Mouse (Mus musculus): ENCODE measurements around the gene Cmc2. TPM values are rescaled to one million over a fixed set of nuclear protein-coding genes. Genes with fewer than 3 reads are reported as not detected.
A peak's percentile ranks its signal among the peaks of the same experiment; 100 is the strongest.

Cmc2 gene
- polyA plus RNA-seq (2015; fragmentation: Nextera tagmentation; extraction: Ambion mirVana): 85.7 and 86.6 TPM in 2 replicates

GRCm38 (mm10) chr8:116921337-116922059 is at the start of gene Cmc2, which contains the start of gene Cenpn:
Gene Cmc2, minus strand, starts transcription at chr8:116921455.
Gene Cenpn, plus strand, starts transcription at chr8:116921730.
- ATAC-seq (ENCODE audit: borderline replicate concordance, extremely low read depth, low FRiP score, low TSS enrichment): peak; percentile 96
- Histone ChIP-seq H3K4me3 (peak within 1 kb of the TSS; percentile 85), H3K9ac (peak within 1 kb of the TSS; percentile 90), H3K4me2 (peak within 1 kb of the TSS; percentile 72), H3K9me3 (no peaks in the 10 kb centered on the region), H3K36me3 (peaks cover 9% of the 10 kb centered on the region; the same call in 1 of the 2 replicates), H3K4me1 (peaks cover 18% of the 10 kb centered on the region), H3K27ac (peak within 1 kb of the TSS; percentile 91), H3K27me3 (no peaks in the 10 kb centered on the region)
- WGBS: under 1% methylated on average over 57 of the region's 57 CpGs

GRCm38 (mm10) chr8:116969531-116969930 is 48.3 kb upstream of the Cmc2 start:
- 82% methylated on average over 6 of the region's 6 CpGs for WGBS
- Histone ChIP-seq H3K4me2 (no peak overlapping the region), H3K9me3 (no peaks in the 10 kb centered on the region), H3K9ac (no peak overlapping the region), H3K27me3 (no peaks in the 10 kb centered on the region), H3K4me3 (no peak overlapping the region), H3K27ac (no peak overlapping the region), H3K36me3 (no peaks in the 10 kb centered on the region), H3K4me1 (no peaks in the 10 kb centered on the region)
- no peak for ATAC-seq (ENCODE audit: borderline replicate concordance, extremely low read depth, low FRiP score, low TSS enrichment)

- Histone ChIP-seq H3K36me3 (peaks cover 51% of the 10 kb centered on the region), H3K27ac (no peak overlapping the region), H3K4me3 (no peak overlapping the region), H3K4me2 (no peak overlapping the region), H3K9me3 (no peaks in the 10 kb centered on the region), H3K27me3 (no peaks in the 10 kb centered on the region), H3K4me1 (peaks cover 17% of the 10 kb centered on the region), H3K9ac (no peak overlapping the region)
- 86% methylated on average over 9 of the region's 9 CpGs for WGBS
- no peak for ATAC-seq (ENCODE audit: borderline replicate concordance, extremely low read depth, low FRiP score, low TSS enrichment)
These were observed 33.2 kb upstream of the Cmc2 start for GRCm38 (mm10) chr8:116954415-116954814.

GRCm38 (mm10) chr8:116952428-116952827 is 31.2 kb upstream of the Cmc2 start:
- no peak overlapping the region for H3K4me2 ChIP-seq
- WGBS: 72% methylated on average over 8 of the region's 8 CpGs
- H3K27me3 ChIP-seq: no peaks in the 10 kb centered on the region
- H3K27ac ChIP-seq: peak overlapping the region; percentile 83
- H3K4me1 ChIP-seq: peaks cover 22% of the 10 kb centered on the region
- no peak overlapping the region for H3K9ac ChIP-seq
- no peak overlapping the region for H3K4me3 ChIP-seq
- no peak for ATAC-seq (ENCODE audit: borderline replicate concordance, extremely low read depth, low FRiP score, low TSS enrichment)
- peaks cover 38% of the 10 kb centered on the region for H3K36me3 ChIP-seq
- no peaks in the 10 kb centered on the region for H3K9me3 ChIP-seq

- Histone ChIP-seq H3K4me2 (no peak overlapping the region), H3K36me3 (peaks cover 31% of the 10 kb centered on the region), H3K27me3 (no peaks in the 10 kb centered on the region), H3K27ac (peak overlapping the region; percentile 83), H3K9ac (no peak overlapping the region), H3K4me3 (no peak overlapping the region), H3K4me1 (peaks cover 25% of the 10 kb centered on the region), H3K9me3 (no peaks in the 10 kb centered on the region)
- ATAC-seq (ENCODE audit: borderline replicate concordance, extremely low read depth, low FRiP score, low TSS enrichment): 0 out of 2 replicates have a peak, but pooled peaks have one; percentile 15
- WGBS: 72% methylated on average over 2 of the region's 2 CpGs
These were observed 30.5 kb upstream of the Cmc2 start for GRCm38 (mm10) chr8:116951778-116952177.

- peaks cover 27% of the 10 kb centered on the region for H3K36me3 ChIP-seq
- no peak overlapping the region for H3K4me3 ChIP-seq
- peak; percentile 79 for ATAC-seq (ENCODE audit: borderline replicate concordance, extremely low read depth, low FRiP score, low TSS enrichment)
- peaks cover 25% of the 10 kb centered on the region for H3K4me1 ChIP-seq
- H3K27ac ChIP-seq: peak overlapping the region; percentile 83
- WGBS: 29% methylated on average over 5 of the region's 5 CpGs
- no peak overlapping the region for H3K4me2 ChIP-seq
- H3K9ac ChIP-seq: no peak overlapping the region
- no peaks in the 10 kb centered on the region for H3K9me3 ChIP-seq
- no peaks in the 10 kb centered on the region for H3K27me3 ChIP-seq
These were observed 30.1 kb upstream of the Cmc2 start for GRCm38 (mm10) chr8:116951369-116951768.

- Histone ChIP-seq H3K4me1 (peaks cover 56% of the 10 kb centered on the region), H3K27me3 (no peaks in the 10 kb centered on the region), H3K4me3 (no peak overlapping the region), H3K9ac (no peak overlapping the region), H3K9me3 (no peaks in the 10 kb centered on the region), H3K4me2 (no peak overlapping the region), H3K36me3 (no peaks in the 10 kb centered on the region), H3K27ac (peak overlapping the region; percentile 52)
- no peak for ATAC-seq (ENCODE audit: borderline replicate concordance, extremely low read depth, low FRiP score, low TSS enrichment)
- WGBS: 74% methylated on average over 7 of the region's 7 CpGs
These were observed 26.3 kb upstream of the Cmc2 start for GRCm38 (mm10) chr8:116947589-116947988.

GRCm38 (mm10) chr8:116946851-116947250 is 25.6 kb upstream of the Cmc2 start:
- Histone ChIP-seq H3K4me3 (no peak overlapping the region), H3K4me1 (peaks cover 55% of the 10 kb centered on the region), H3K36me3 (no peaks in the 10 kb centered on the region), H3K4me2 (peak overlapping the region; percentile 11; the same call in 1 of the 2 replicates), H3K9ac (no peak overlapping the region), H3K27ac (peak overlapping the region; percentile 4; the same call in 1 of the 2 replicates), H3K27me3 (no peaks in the 10 kb centered on the region), H3K9me3 (no peaks in the 10 kb centered on the region)
- ATAC-seq (ENCODE audit: borderline replicate concordance, extremely low read depth, low FRiP score, low TSS enrichment): no peak
- WGBS: 68% methylated on average over 6 of the region's 6 CpGs

GRCm38 (mm10) chr8:116946268-116946838 is 25.1 kb upstream of the Cmc2 start:
- H3K36me3 ChIP-seq: no peaks in the 10 kb centered on the region
- no peaks in the 10 kb centered on the region for H3K27me3 ChIP-seq
- peaks cover 51% of the 10 kb centered on the region for H3K4me1 ChIP-seq
- 65% methylated on average over 21 of the region's 21 CpGs for WGBS
- no peak overlapping the region for H3K4me3 ChIP-seq
- no peaks in the 10 kb centered on the region for H3K9me3 ChIP-seq
- peak overlapping the region; percentile 4; the same call in 1 of the 2 replicates for H3K27ac ChIP-seq
- H3K4me2 ChIP-seq: peak overlapping the region; percentile 11
- no peak for ATAC-seq (ENCODE audit: borderline replicate concordance, extremely low read depth, low FRiP score, low TSS enrichment)
- no peak overlapping the region for H3K9ac ChIP-seq

GRCm38 (mm10) chr8:116945169-116945910 is 24.1 kb upstream of the Cmc2 start:
- Histone ChIP-seq H3K9ac (no peak overlapping the region), H3K36me3 (peaks cover 4% of the 10 kb centered on the region; the same call in 1 of the 2 replicates), H3K4me2 (peak overlapping the region; percentile 95), H3K9me3 (no peaks in the 10 kb centered on the region), H3K27me3 (no peaks in the 10 kb centered on the region), H3K27ac (no peak overlapping the region), H3K4me3 (no peak overlapping the region), H3K4me1 (peaks cover 44% of the 10 kb centered on the region)
- 68% methylated on average over 9 of the region's 9 CpGs for WGBS
- no peak for ATAC-seq (ENCODE audit: borderline replicate concordance, extremely low read depth, low FRiP score, low TSS enrichment)

GRCm38 (mm10) chr8:116944385-116944696 is 23.1 kb upstream of the Cmc2 start:
- H3K4me3 ChIP-seq: peak overlapping the region; percentile 90
- 13% methylated on average over 4 of the region's 4 CpGs for WGBS
- ATAC-seq (ENCODE audit: borderline replicate concordance, extremely low read depth, low FRiP score, low TSS enrichment): no peak
- H3K9me3 ChIP-seq: no peaks in the 10 kb centered on the region
- H3K4me1 ChIP-seq: peaks cover 41% of the 10 kb centered on the region
- peak overlapping the region; percentile 79; the same call in 1 of the 2 replicates for H3K9ac ChIP-seq
- H3K27ac ChIP-seq: no peak overlapping the region
- peak overlapping the region; percentile 95 for H3K4me2 ChIP-seq
- H3K36me3 ChIP-seq: peaks cover 4% of the 10 kb centered on the region; the same call in 1 of the 2 replicates
- no peaks in the 10 kb centered on the region for H3K27me3 ChIP-seq
